24 mouse cellular contexts compared by ENCODE assay signal in genomic region chr14:30736413-30736812, GRCm38 (mm10). TPM values are rescaled to one million over a fixed set of nuclear protein-coding genes. Genes with fewer than 3 reads are reported as not detected.
DNase-seq lines count a peak whose midpoint lies in the region; ATAC-seq lines count a peak whose summit lies in the region.
"Had no signal": no experiment of that assay in that cellular context is flagged by ENCODE, and none has a peak within 500 bp of the region (broad histone marks: within the 10 kb centered on the region; RNA-seq: fewer than 3 reads in every experiment).

No protein-coding gene starts in this region.

- no peaks in the 10 kb centered on the region for H3K9me3 ChIP-seq in forebrain, embryonic 11.5 days (ENCODE audit: control insufficient read depth, low read length)
- H3K9me3 ChIP-seq: embryonic facial prominence, embryonic 13.5 days; embryonic facial prominence, embryonic 15.5 days; forebrain, embryonic 10.5 days; forebrain, embryonic 13.5 days; forebrain, embryonic 15.5 days had no signal

- no peak overlapping the region for H3K4me3 ChIP-seq in forebrain, embryonic 11.5 days (ENCODE audit: low read depth, low read length)
- H3K4me3 ChIP-seq: embryonic facial prominence, embryonic 13.5 days; embryonic facial prominence, embryonic 15.5 days; erythroblast, embryonic 14.5 days; forebrain, embryonic 10.5 days; forebrain, embryonic 13.5 days; forebrain, embryonic 15.5 days had no signal

- no peak for DNase-seq in gastrocnemius, adult 18-20 months (ENCODE audit: low spot score)
- no peak for DNase-seq in adrenal gland, adult 8-10 months
- no peak for DNase-seq in forebrain, embryonic 11.5 days (ENCODE audit: low spot score)
- DNase-seq: adrenal gland, postnatal 10 days; adrenal gland, postnatal 25 days; B cell, adult 2 months; cerebellum, adult 11 months; cerebellum, adult 18-20 months; cerebellum, adult 8-10 months; cerebellum, adult 9-11 months; cerebellum, postnatal 14 days; cerebellum, postnatal 36 days; embryo, embryonic 11 days; forebrain, postnatal 0 days had no signal

- H3K27ac ChIP-seq in forebrain, embryonic 11.5 days (ENCODE audit: low read depth, low read length): no peak overlapping the region
- H3K27ac ChIP-seq: embryonic facial prominence, embryonic 13.5 days; embryonic facial prominence, embryonic 15.5 days; forebrain, embryonic 10.5 days; forebrain, embryonic 13.5 days; forebrain, embryonic 15.5 days had no signal

- WGBS in forebrain, embryonic 11.5 days: 98% methylated on average over 1 of the region's 1 CpGs

- no peak overlapping the region for H3K4me2 ChIP-seq in forebrain, embryonic 11.5 days (ENCODE audit: low read depth, low read length, severe bottlenecking)
- H3K4me2 ChIP-seq: embryonic facial prominence, embryonic 13.5 days; embryonic facial prominence, embryonic 15.5 days; forebrain, embryonic 13.5 days; forebrain, embryonic 15.5 days had no signal

- no peak overlapping the region for H3K9ac ChIP-seq in forebrain, embryonic 11.5 days (ENCODE audit: low read length)
- H3K9ac ChIP-seq: embryonic facial prominence, embryonic 13.5 days; embryonic facial prominence, embryonic 15.5 days; forebrain, embryonic 13.5 days; forebrain, embryonic 15.5 days; forebrain, postnatal 0 days had no signal

- no peaks in the 10 kb centered on the region for H3K36me3 ChIP-seq in forebrain, embryonic 11.5 days (ENCODE audit: control insufficient read depth, insufficient read depth, low read length)
- H3K36me3 ChIP-seq: embryonic facial prominence, embryonic 13.5 days; embryonic facial prominence, embryonic 15.5 days; forebrain, embryonic 15.5 days had no signal

- H3K4me1 ChIP-seq in forebrain, embryonic 11.5 days (replicated peaks; ENCODE audit: control insufficient read depth, insufficient read depth, low read length): no peaks in the 10 kb centered on the region
- H3K4me1 ChIP-seq: embryonic facial prominence, embryonic 13.5 days; embryonic facial prominence, embryonic 15.5 days; forebrain, embryonic 10.5 days had no signal

- no peaks in the 10 kb centered on the region for H3K27me3 ChIP-seq in forebrain, embryonic 11.5 days (ENCODE audit: control insufficient read depth, insufficient read depth, low read length)
- H3K27me3 ChIP-seq: embryonic facial prominence, embryonic 13.5 days; embryonic facial prominence, embryonic 15.5 days; forebrain, embryonic 13.5 days; forebrain, embryonic 15.5 days; Patski had no signal

- peak; percentile 39 for ATAC-seq in CD4-positive, CD25-positive, alpha-beta regulatory T cell, adult 4 months
- ATAC-seq in inflammation-experienced regulatory T-cells, adult 6 months: peak; percentile 25
- 0 out of 2 replicates have a peak, but pooled peaks have one; percentile 41 for ATAC-seq in megakaryocyte-erythroid progenitor cell, adult 5-6 weeks (replicated peaks; ENCODE audit: low FRiP score, low TSS enrichment, poor library complexity, severe bottlenecking)
- ATAC-seq in forebrain, embryonic 11.5 days (replicated peaks; ENCODE audit: low FRiP score): no peak
- ATAC-seq: forebrain, embryonic 13.5 days; forebrain, embryonic 15.5 days; forebrain, postnatal 0 days; Patski had no signal

RNA-seq across cellular contexts. Expression of gene Sfmbt1, which starts 21.8 kb away (rescaled TPM):
- polyA plus RNA-seq in CD4-positive, CD25-positive, alpha-beta regulatory T cell, adult 4 months (2017; shearing (Covaris generic)): 10 to 100 TPM; 10.8 to 12.6 TPM
- polyA plus RNA-seq in inflammation-experienced regulatory T-cells, adult 6 months (2017; shearing (Covaris generic)): 1 to 10 TPM; 7.1 to 9.9 (median 9.4) TPM
- total RNA-seq in megakaryocyte-erythroid progenitor cell, adult 5-6 weeks (2014; fragmentation: Nextera tagmentation): 22.3 and 26.3 TPM in 2 replicates
- 12.7 and 13.7 TPM in 2 replicates for total RNA-seq in megakaryocyte-erythroid progenitor cell, adult 5-6 weeks (2017)
- 10 to 100 TPM; 11.4 to 14.1 TPM for total RNA-seq in gastrocnemius, adult 18-20 months (2021)
- total RNA-seq in adrenal gland, adult 8-10 months (2022): 10 to 100 TPM; 26.7 to 31.3 (median 30.3) TPM
- polyA plus RNA-seq in forebrain, embryonic 11.5 days (2014; fragmentation: Nextera tagmentation; extraction: Ambion mirVana): 27.1 and 29.2 TPM in 2 replicates
